Mouse (Mus musculus): ENCODE results near the gene Snf8. TPM values are rescaled to one million over a fixed set of nuclear protein-coding genes. Genes with fewer than 3 reads are reported as not detected.

Snf8 gene
- polyA plus RNA-seq, 1 experiment from 2014 or later = 65.5 TPM

DNA sequence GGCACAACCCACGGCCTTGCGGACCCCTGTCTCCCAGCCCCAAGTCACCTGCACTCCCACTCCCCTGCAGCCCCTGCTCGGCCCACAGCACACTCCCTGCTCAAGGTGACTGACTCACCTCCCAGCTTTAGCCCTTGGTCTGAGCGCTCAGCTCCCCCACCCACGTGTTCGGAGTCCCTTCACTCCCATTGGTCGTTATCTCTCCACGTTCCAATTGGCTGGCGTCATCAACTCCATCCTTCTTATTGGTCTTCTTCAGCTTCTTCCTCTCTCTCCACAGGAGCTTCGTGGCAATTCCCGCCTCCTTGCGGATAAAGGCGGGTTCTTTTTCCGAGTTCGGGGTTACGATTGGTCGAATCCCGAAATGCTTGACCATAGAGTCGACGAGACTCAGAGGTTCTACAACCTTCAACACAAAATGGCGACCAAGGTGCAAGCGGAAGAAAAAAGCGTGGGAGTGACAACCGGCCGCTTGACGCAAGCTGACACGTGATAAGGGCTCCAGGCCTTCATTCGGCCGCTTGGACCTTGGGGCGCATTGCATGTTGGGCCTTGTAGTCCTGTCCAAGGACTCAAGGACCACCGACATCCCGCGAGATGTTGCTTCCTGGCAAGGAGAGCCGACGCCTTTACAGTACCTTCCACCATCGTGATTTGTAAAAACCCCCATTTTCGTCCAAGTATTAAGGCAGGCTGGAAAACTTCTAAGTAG lies 41.0 kb downstream of the Snf8 start, which contains the start of gene Atp5g1:
Gene Atp5g1, minus strand, starts transcription at position 162 of the 712 bp plus-strand sequence.
- Histone ChIP-seq H3K9ac (peak within 1 kb of the TSS; percentile 77), H3K4me3 (peak within 1 kb of the TSS; percentile 75), H3K4me1 (replicated peaks) (peaks cover 17% of the 10 kb centered on the region), H3K9me3 (replicated peaks) (no peaks in the 10 kb centered on the region), H3K4me2 (peak within 1 kb of the TSS; percentile 67), H3K27ac (peak within 1 kb of the TSS; percentile 89), H3K36me3 (peaks cover 10% of the 10 kb centered on the region; the same call in 1 of the 2 replicates), H3K27me3 (no peaks in the 10 kb centered on the region)
- under 1% methylated on average over 37 of the region's 37 CpGs for WGBS
- ATAC-seq (replicated peaks; ENCODE audit: insufficient number of reproducible peaks, insufficient read depth, low FRiP score, low read depth) = peak; percentile 96

GRCm38 (mm10) chr11:96076221-96077105 lies 41.8 kb downstream of the Snf8 start:
- Histone ChIP-seq H3K9me3 (replicated peaks) (no peaks in the 10 kb centered on the region), H3K4me2 (peak overlapping the region; percentile 67), H3K4me1 (replicated peaks) (peaks cover 17% of the 10 kb centered on the region), H3K9ac (no peak overlapping the region), H3K27ac (peak overlapping the region; percentile 82), H3K36me3 (peaks cover 7% of the 10 kb centered on the region; the same call in 1 of the 2 replicates), H3K4me3 (peak overlapping the region; percentile 46), H3K27me3 (no peaks in the 10 kb centered on the region)
- 62% methylated on average over 13 of the region's 13 CpGs for WGBS
- ATAC-seq (replicated peaks; ENCODE audit: insufficient number of reproducible peaks, insufficient read depth, low FRiP score, low read depth) = no peak

GRCm38 (mm10) chr11:96080736-96081135 lies 46.1 kb downstream of the Snf8 start:
- Histone ChIP-seq H3K27me3 (no peaks in the 10 kb centered on the region), H3K4me3 (no peak overlapping the region), H3K9me3 (replicated peaks) (no peaks in the 10 kb centered on the region), H3K36me3 (no peaks in the 10 kb centered on the region), H3K9ac (no peak overlapping the region), H3K27ac (no peak overlapping the region), H3K4me2 (no peak overlapping the region), H3K4me1 (replicated peaks) (peaks cover 4% of the 10 kb centered on the region)
- WGBS = 67% methylated on average over 5 of the region's 5 CpGs
- no peak for ATAC-seq (replicated peaks; ENCODE audit: insufficient number of reproducible peaks, insufficient read depth, low FRiP score, low read depth)

GRCm38 (mm10) chr11:96082682-96083081 lies 48.0 kb downstream of the Snf8 start:
- 60% methylated on average over 3 of the region's 3 CpGs for WGBS
- H3K36me3 ChIP-seq = no peaks in the 10 kb centered on the region
- H3K4me1 ChIP-seq (replicated peaks) = no peaks in the 10 kb centered on the region
- no peaks in the 10 kb centered on the region for H3K27me3 ChIP-seq
- no peak overlapping the region for H3K4me2 ChIP-seq
- ATAC-seq (replicated peaks; ENCODE audit: insufficient number of reproducible peaks, insufficient read depth, low FRiP score, low read depth) = no peak
- H3K27ac ChIP-seq = no peak overlapping the region
- H3K9me3 ChIP-seq (replicated peaks) = no peaks in the 10 kb centered on the region
- H3K4me3 ChIP-seq = no peak overlapping the region
- H3K9ac ChIP-seq = no peak overlapping the region

- H3K27ac ChIP-seq = no peak overlapping the region
- 81% methylated on average over 6 of the region's 6 CpGs for WGBS
- no peak overlapping the region for H3K4me3 ChIP-seq
- ATAC-seq (replicated peaks; ENCODE audit: insufficient number of reproducible peaks, insufficient read depth, low FRiP score, low read depth) = no peak
- peaks cover 9% of the 10 kb centered on the region for H3K4me1 ChIP-seq (replicated peaks)
- H3K4me2 ChIP-seq = no peak overlapping the region
- H3K9ac ChIP-seq = no peak overlapping the region
- H3K9me3 ChIP-seq (replicated peaks) = no peaks in the 10 kb centered on the region
- no peaks in the 10 kb centered on the region for H3K36me3 ChIP-seq
- H3K27me3 ChIP-seq = no peaks in the 10 kb centered on the region
These were observed 53.3 kb downstream of the Snf8 start for GRCm38 (mm10) chr11:96087981-96088380.

GRCm38 (mm10) chr11:96091073-96091472 lies 56.4 kb downstream of the Snf8 start:
- Histone ChIP-seq H3K9ac (no peak overlapping the region), H3K9me3 (replicated peaks) (no peaks in the 10 kb centered on the region), H3K4me3 (no peak overlapping the region), H3K27me3 (no peaks in the 10 kb centered on the region), H3K4me2 (no peak overlapping the region), H3K36me3 (no peaks in the 10 kb centered on the region), H3K4me1 (replicated peaks) (peaks cover 12% of the 10 kb centered on the region), H3K27ac (no peak overlapping the region)
- 70% methylated on average over 2 of the region's 2 CpGs for WGBS
- ATAC-seq (replicated peaks; ENCODE audit: insufficient number of reproducible peaks, insufficient read depth, low FRiP score, low read depth) = no peak

DNA sequence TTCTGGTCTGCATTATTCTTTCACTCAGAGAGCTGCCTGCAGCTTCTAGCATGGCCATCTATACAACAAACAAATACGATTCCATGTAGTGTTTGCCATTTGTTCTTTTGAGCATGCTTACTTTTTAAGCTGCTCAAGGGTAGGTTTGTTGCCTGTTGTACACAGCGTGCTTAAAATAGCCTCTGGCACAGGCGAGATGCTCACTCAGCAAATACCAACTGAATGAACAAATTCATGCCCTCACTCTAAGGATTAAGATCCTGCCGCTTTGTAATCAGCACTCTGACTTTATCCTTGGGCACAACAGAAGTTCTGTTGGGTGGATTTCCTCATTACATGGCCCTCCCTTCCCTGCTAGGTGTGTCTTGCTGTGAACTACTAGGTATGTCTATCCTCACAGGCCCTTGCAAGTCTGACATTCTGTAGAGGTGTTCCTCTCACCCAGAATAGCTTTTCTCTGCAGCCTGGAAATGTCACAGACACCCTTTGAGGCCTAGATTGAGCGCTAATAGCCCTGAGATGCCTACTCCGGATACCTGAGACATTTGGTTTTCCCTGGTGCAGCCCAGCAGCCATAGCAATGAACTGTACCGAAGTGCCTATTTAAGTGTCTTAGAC lies 58.1 kb downstream of the Snf8 start:
- H3K9ac ChIP-seq = no peak overlapping the region
- peak overlapping the region; percentile 23; the same call in 1 of the 2 replicates for H3K4me2 ChIP-seq
- H3K36me3 ChIP-seq = no peaks in the 10 kb centered on the region
- no peaks in the 10 kb centered on the region for H3K27me3 ChIP-seq
- peaks cover 12% of the 10 kb centered on the region for H3K4me1 ChIP-seq (replicated peaks)
- peak overlapping the region; percentile 72 for H3K27ac ChIP-seq
- H3K9me3 ChIP-seq (replicated peaks) = no peaks in the 10 kb centered on the region
- no peak overlapping the region for H3K4me3 ChIP-seq
- peak; percentile 55; the same call in 1 of the 2 replicates for ATAC-seq (replicated peaks; ENCODE audit: insufficient number of reproducible peaks, insufficient read depth, low FRiP score, low read depth)
- 20% methylated on average over 7 of the region's 7 CpGs for WGBS

DNA sequence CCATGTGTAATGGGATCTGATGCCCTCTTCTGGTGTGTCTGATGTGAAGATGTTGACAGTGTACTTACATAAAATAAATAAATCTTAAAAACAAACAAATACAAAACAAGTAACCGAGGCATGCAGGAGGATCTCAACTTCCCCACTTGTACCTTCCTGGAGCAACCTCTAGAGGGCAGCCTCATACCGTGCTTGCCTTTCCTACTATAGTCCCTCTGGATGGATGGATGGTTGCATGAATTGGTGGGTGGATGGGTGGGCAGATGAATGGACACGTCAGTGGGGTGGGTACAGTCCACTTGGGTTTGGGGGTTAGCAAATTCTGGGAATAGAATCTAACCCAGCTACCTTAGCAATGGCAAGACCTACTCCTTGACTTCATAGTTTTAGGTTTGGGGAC lies 58.7 kb downstream of the Snf8 start:
- 11% methylated on average over 3 of the region's 3 CpGs for WGBS
- H3K27ac ChIP-seq = peak overlapping the region; percentile 72
- no peak for ATAC-seq (replicated peaks; ENCODE audit: insufficient number of reproducible peaks, insufficient read depth, low FRiP score, low read depth)

More for the DNA sequence above, 58.7 kb downstream of the Snf8 start:
- Histone ChIP-seq H3K4me3 (no peak overlapping the region), H3K27me3 (no peaks in the 10 kb centered on the region), H3K9ac (no peak overlapping the region), H3K4me2 (no peak overlapping the region), H3K9me3 (replicated peaks) (no peaks in the 10 kb centered on the region), H3K36me3 (no peaks in the 10 kb centered on the region), H3K4me1 (replicated peaks) (peaks cover 12% of the 10 kb centered on the region)

Other genes starting within 250 kb of the Snf8 start
- gene Phospho1, start 210.4 kb upstream of the Snf8 start, polyA plus RNA-seq (2015; fragmentation: Nextera tagmentation; extraction: Ambion mirVana) = 4.5 and 5.3 TPM in 2 replicates
- gene Gngt2, start 197.7 kb upstream of the Snf8 start, polyA plus RNA-seq (2015; fragmentation: Nextera tagmentation; extraction: Ambion mirVana) = 29.4 and 31.8 TPM in 2 replicates
- 13.0 and 22.0 TPM in 2 replicates for gene Abi3, start 192.4 kb upstream of the Snf8 start, polyA plus RNA-seq (2015; fragmentation: Nextera tagmentation; extraction: Ambion mirVana)
- 0.23 and 1.4 TPM in 2 replicates for gene B4galnt2, start 120.0 kb upstream of the Snf8 start, polyA plus RNA-seq (2015; fragmentation: Nextera tagmentation; extraction: Ambion mirVana)
- gene Igf2bp1, start 28.9 kb upstream of the Snf8 start, polyA plus RNA-seq (2015; fragmentation: Nextera tagmentation; extraction: Ambion mirVana) = 20.6 and 25.7 TPM in 2 replicates
- gene Gip, start 10.3 kb upstream of the Snf8 start, polyA plus RNA-seq (2015; fragmentation: Nextera tagmentation; extraction: Ambion mirVana) = not detected in 2 replicates
- 25.6 and 35.2 TPM in 2 replicates for gene Ube2z, start 30.5 kb downstream of the Snf8 start, polyA plus RNA-seq (2015; fragmentation: Nextera tagmentation; extraction: Ambion mirVana)
- 1,708 and 1,946 TPM in 2 replicates for gene Atp5g1, start 40.8 kb downstream of the Snf8 start, polyA plus RNA-seq (2015; fragmentation: Nextera tagmentation; extraction: Ambion mirVana)
- gene Calcoco2, start 77.1 kb downstream of the Snf8 start, polyA plus RNA-seq (2015; fragmentation: Nextera tagmentation; extraction: Ambion mirVana) = not detected in 2 replicates
- 0.05 and 0.18 TPM in 2 replicates for gene Ttll6, start 98.9 kb downstream of the Snf8 start, polyA plus RNA-seq (2015; fragmentation: Nextera tagmentation; extraction: Ambion mirVana)
- gene Hoxb13, start 159.4 kb downstream of the Snf8 start, polyA plus RNA-seq (2015; fragmentation: Nextera tagmentation; extraction: Ambion mirVana) = not detected in 2 replicates
- gene Hoxb9, start 236.6 kb downstream of the Snf8 start, polyA plus RNA-seq (2015; fragmentation: Nextera tagmentation; extraction: Ambion mirVana) = 0.06 TPM in 1 of 2 replicates, not detected in the other
- gene Hoxb8, start 247.0 kb downstream of the Snf8 start, polyA plus RNA-seq (2015; fragmentation: Nextera tagmentation; extraction: Ambion mirVana) = 0.08 TPM in 1 of 2 replicates, not detected in the other

All from heart, embryonic 15.5 days (tissue).